Mouse (Mus musculus) liver, embryonic 11.5 days (tissue): ENCODE data around the gene Bhmt2. TPM values are rescaled to one million over a fixed set of nuclear protein-coding genes. Genes with fewer than 3 reads are reported as not detected.

Experiments
- ATAC-seq: fragments of 200-750 bp; cut with Nextera tagmentation; replicated peaks from 2 replicates; pipeline ENCODE4 v1.8.0; 2017; ENCODE audit warnings: moderate number of reproducible peaks, mild to moderate bottlenecking, moderate TSS enrichment, moderate library complexity; ENCODE audit not compliant: low FRiP score
- DNase-seq: peaks from one replicate; pipeline ENCODE4 v3.0.0-alpha.2; 2017; ENCODE audit warnings: low spot score
- H3K27ac ChIP-seq: fragments of 300-500 bp; sonication (generic); 2 replicates; pipeline ENCODE4 v1.5.1; 2014; ENCODE audit warnings: mild to moderate bottlenecking, low read depth, low read length, control low read depth
- H3K27me3 ChIP-seq: fragments of 300-500 bp; sonication (generic); replicated peaks from 2 replicates; pipeline ENCODE4 v1.6.1; 2014; ENCODE audit warnings: low read length, mixed read lengths; ENCODE audit not compliant: control insufficient read depth, insufficient read depth
- H3K36me3 ChIP-seq: fragments of 300-500 bp; sonication (generic); 2 replicates; pipeline ENCODE4 v1.6.1; 2014; ENCODE audit warnings: mild to moderate bottlenecking, low read length, moderate library complexity, mixed read lengths; ENCODE audit not compliant: control insufficient read depth, insufficient read depth
- H3K4me1 ChIP-seq: fragments of 300-500 bp; sonication (generic); replicated peaks from 2 replicates; pipeline ENCODE4 v1.6.1; 2014; ENCODE audit warnings: low read length, mixed read lengths; ENCODE audit not compliant: control insufficient read depth, insufficient read depth
- H3K4me2 ChIP-seq: fragments of 300-500 bp; sonication (generic); 2 replicates; pipeline ENCODE4 v1.6.1; 2014; ENCODE audit warnings: mild to moderate bottlenecking, control low read depth, moderate library complexity
- H3K4me3 ChIP-seq: fragments of 300-500 bp; sonication (generic); 2 replicates; pipeline ENCODE4 v1.5.1; 2014; ENCODE audit warnings: low read depth, low read length, control low read depth
- H3K9ac ChIP-seq: fragments of 300-500 bp; sonication (generic); 2 replicates; pipeline ENCODE4 v1.6.1; 2014; ENCODE audit warnings: low read depth, low read length, control low read depth
- H3K9me3 ChIP-seq: fragments of 300-500 bp; sonication (generic); 2 replicates; pipeline ENCODE4 v1.6.1; 2016; ENCODE audit warnings: low read length, inconsistent platforms, mixed read lengths; ENCODE audit not compliant: control insufficient read depth
- WGBS: fragments of 180-500 bp; shearing (Covaris S2); extraction: QIAGEN DNeasy Blood & Tissue Kit; methylation state at CpG from one replicate; pipeline ENCODE4 v1.1.7; 2014; 5-methylcytosine and 5-hydroxymethylcytosine counted together
- polyA plus RNA-seq: library from polyadenylated mRNA; unstranded; fragments of >200 nt; fragmentation: Nextera tagmentation; extraction: Ambion mirVana; gene quantifications from 2 replicates; pipeline ENCODE4 v1.2.1, GENCODE M21; 2014

The Bhmt2 gene
- polyA plus RNA-seq, 1 experiment from 2014 or later = 7.1 TPM

GRCm38 (mm10) chr13:93707271-93707670, 33.2 kb upstream of the Bhmt2 start:
- Histone ChIP-seq H3K27ac (no peak overlapping the region), H3K4me3 (no peak overlapping the region), H3K36me3 (no peaks in the 10 kb centered on the region), H3K9me3 (no peaks in the 10 kb centered on the region), H3K9ac (no peak overlapping the region), H3K27me3 (no peaks in the 10 kb centered on the region), H3K4me2 (no peak overlapping the region), H3K4me1 (no peaks in the 10 kb centered on the region)
- DNase-seq (no peak), ATAC-seq (no peak)
- WGBS = 73% methylated on average over 4 of the region's 4 CpGs

DNA sequence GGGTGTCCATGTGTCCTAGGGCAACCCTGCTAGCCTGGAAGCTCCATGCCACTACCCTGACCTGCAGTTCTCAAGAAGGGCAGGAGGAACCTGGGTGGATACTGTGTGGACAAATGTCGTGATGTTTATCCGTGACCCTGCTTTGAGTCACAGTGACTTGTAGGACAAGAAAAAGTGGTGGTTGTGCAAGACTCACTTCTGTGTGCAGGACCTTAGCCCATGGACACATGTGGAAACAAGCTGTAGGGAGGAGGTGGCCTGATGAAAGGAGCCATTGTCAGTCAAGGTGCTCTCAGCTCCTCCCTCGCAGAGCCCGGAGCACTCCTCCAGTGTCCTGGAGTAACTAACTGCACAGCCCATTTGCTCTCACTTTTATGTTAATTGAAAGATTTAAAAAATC, 31.6 kb upstream of the Bhmt2 start:
- Histone ChIP-seq H3K4me3 (no peak overlapping the region), H3K27ac (no peak overlapping the region), H3K9ac (no peak overlapping the region), H3K4me2 (no peak overlapping the region), H3K27me3 (no peaks in the 10 kb centered on the region), H3K36me3 (no peaks in the 10 kb centered on the region), H3K4me1 (no peaks in the 10 kb centered on the region), H3K9me3 (no peaks in the 10 kb centered on the region)
- ATAC-seq (no peak), DNase-seq (no peak)
- WGBS = 73% methylated on average over 4 of the region's 4 CpGs

DNA sequence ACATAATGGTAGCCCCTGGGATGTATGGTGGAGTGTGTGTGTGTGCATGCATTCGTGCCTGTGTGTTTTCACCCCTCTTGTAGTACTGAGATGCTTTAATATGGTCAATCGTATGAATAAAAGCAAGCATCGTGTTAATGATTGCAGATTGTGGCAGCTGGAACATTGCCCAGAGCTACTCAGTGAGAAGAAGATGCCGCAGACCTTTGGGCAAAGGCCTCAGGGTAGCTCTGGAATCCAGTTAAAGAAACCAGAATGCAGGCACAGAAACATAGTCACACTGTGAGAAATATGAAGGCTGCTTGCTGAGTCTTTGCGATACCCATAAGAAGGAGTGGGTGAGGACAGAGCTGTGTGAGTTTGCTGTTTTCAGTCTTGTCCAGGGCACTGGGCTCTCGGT, 24.8 kb upstream of the Bhmt2 start:
- H3K4me1 ChIP-seq = no peaks in the 10 kb centered on the region
- no peaks in the 10 kb centered on the region for H3K27me3 ChIP-seq
- H3K9ac ChIP-seq = no peak overlapping the region
- no peak overlapping the region for H3K27ac ChIP-seq
- H3K4me3 ChIP-seq = no peak overlapping the region
- H3K9me3 ChIP-seq = no peaks in the 10 kb centered on the region
- no peak overlapping the region for H3K4me2 ChIP-seq
- ATAC-seq = no peak
- DNase-seq = no peak
- WGBS = 78% methylated on average over 6 of the region's 6 CpGs
- H3K36me3 ChIP-seq = no peaks in the 10 kb centered on the region

DNA sequence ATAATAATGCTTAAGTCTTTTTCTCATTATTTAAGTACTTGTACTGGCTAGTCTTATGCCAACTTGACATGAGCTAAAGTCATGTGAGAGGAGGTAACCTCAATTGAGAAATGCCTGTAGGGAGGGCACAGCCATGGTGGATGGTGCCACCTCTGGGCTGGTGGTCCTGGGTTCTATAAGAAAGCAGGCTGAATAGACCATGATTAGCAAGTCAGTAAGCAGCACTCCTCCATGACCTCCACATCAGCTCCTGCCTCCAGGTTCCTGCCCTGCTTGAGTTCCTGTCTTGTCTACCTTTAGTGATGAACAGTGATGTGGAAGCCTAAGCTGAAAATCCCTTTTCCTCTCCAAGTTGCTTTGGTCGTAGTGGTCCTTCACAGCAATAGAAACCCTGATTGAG, 16.7 kb upstream of the Bhmt2 start:
- H3K4me1 ChIP-seq = no peaks in the 10 kb centered on the region
- no peaks in the 10 kb centered on the region for H3K9me3 ChIP-seq
- H3K9ac ChIP-seq = no peak overlapping the region
- ATAC-seq = no peak
- H3K4me2 ChIP-seq = no peak overlapping the region
- WGBS = 88% methylated on average over 1 of the region's 1 CpGs
- DNase-seq = no peak
- no peak overlapping the region for H3K4me3 ChIP-seq
- no peaks in the 10 kb centered on the region for H3K27me3 ChIP-seq
- no peak overlapping the region for H3K27ac ChIP-seq
- no peaks in the 10 kb centered on the region for H3K36me3 ChIP-seq

DNA sequence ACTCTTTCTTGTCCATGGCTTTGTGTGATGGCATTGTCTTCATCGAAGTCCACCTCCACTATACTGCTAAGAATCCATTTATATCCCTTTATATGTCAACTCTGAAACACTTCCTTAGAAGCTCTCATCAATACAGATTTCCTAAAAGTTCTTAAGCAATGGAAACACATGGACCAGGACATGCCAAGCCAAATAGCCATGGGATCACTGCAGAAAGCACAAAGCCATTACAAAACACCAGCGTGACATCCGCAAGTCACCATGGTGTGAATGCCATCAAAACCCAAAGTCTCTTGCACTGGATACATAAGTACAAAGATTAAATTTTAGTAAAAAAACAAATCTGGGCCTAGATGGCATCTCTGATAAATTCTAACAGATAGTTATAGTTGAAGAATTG, 15.5 kb upstream of the Bhmt2 start:
- ATAC-seq = no peak
- Histone ChIP-seq H3K36me3 (no peaks in the 10 kb centered on the region), H3K9me3 (no peaks in the 10 kb centered on the region), H3K4me3 (no peak overlapping the region), H3K4me2 (no peak overlapping the region), H3K4me1 (no peaks in the 10 kb centered on the region), H3K27me3 (no peaks in the 10 kb centered on the region), H3K9ac (no peak overlapping the region), H3K27ac (no peak overlapping the region)
- DNase-seq = no peak
- WGBS = 85% methylated on average over 3 of the region's 3 CpGs

DNA sequence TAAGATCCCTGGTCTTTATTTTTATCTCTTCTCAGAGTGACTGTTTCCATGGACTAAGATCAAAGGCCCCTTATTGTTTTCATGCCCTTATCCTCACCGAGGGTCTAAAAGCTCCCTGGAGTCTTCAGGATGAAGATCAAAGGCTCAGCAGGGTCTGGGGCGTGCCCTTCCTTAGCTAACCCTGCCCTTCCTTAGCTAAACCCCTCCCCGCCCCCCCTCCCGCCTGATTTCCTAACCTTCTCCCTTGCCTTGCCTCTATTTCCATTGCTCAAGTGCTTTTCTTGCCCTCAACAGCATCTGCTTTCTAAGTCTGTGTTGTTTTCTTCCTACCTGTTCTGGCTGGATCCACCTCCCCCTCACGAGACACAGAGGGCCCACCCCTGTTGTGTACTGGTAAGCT, 13.2 kb upstream of the Bhmt2 start:
- Histone ChIP-seq H3K36me3 (no peaks in the 10 kb centered on the region), H3K4me2 (no peak overlapping the region), H3K4me1 (no peaks in the 10 kb centered on the region), H3K9me3 (no peaks in the 10 kb centered on the region), H3K27ac (no peak overlapping the region), H3K4me3 (no peak overlapping the region), H3K9ac (no peak overlapping the region), H3K27me3 (no peaks in the 10 kb centered on the region)
- WGBS = 30% methylated on average over 5 of the region's 5 CpGs
- ATAC-seq = no peak
- DNase-seq = no peak

GRCm38 (mm10) chr13:93685226-93685625, 11.1 kb upstream of the Bhmt2 start:
- ATAC-seq = no peak
- Histone ChIP-seq H3K4me3 (no peak overlapping the region), H3K36me3 (no peaks in the 10 kb centered on the region), H3K9ac (no peak overlapping the region), H3K4me2 (no peak overlapping the region), H3K27ac (no peak overlapping the region), H3K27me3 (no peaks in the 10 kb centered on the region), H3K4me1 (no peaks in the 10 kb centered on the region), H3K9me3 (no peaks in the 10 kb centered on the region)
- no peak for DNase-seq
- WGBS = 77% methylated on average over 4 of the region's 4 CpGs

- no peak overlapping the region for H3K4me3 ChIP-seq
- no peak overlapping the region for H3K4me2 ChIP-seq
- H3K9me3 ChIP-seq = no peaks in the 10 kb centered on the region
- ATAC-seq (no peak), DNase-seq (no peak)
- H3K27ac ChIP-seq = no peak overlapping the region
- H3K4me1 ChIP-seq = no peaks in the 10 kb centered on the region
- no peak overlapping the region for H3K9ac ChIP-seq
- no peaks in the 10 kb centered on the region for H3K36me3 ChIP-seq
- no peaks in the 10 kb centered on the region for H3K27me3 ChIP-seq
Observed at GRCm38 (mm10) chr13:93683336-93683735, 9.2 kb upstream of the Bhmt2 start.

DNA sequence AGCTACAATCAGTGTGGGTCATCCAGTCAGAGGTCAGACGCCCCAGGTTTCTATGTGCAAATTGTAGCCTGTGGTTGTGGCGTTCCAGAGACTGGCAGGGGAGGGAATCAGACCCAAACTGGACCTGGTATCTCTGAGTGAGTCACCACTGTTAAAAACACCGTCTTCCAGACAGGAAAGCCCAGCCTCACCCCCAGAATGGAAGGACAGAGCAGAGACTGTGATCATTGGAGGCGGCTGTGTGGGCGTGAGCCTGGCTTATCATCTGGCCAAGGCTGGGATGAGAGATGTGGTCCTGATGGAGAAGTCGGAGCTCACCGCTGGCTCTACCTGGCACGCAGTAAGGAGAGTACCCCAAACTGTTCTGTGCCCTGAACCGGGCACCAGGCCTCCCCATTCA, 2.8 kb upstream of the Bhmt2 start:
- Histone ChIP-seq H3K4me3 (no peak overlapping the region), H3K4me1 (no peaks in the 10 kb centered on the region), H3K27ac (no peak overlapping the region), H3K27me3 (peaks cover 15% of the 10 kb centered on the region), H3K9me3 (no peaks in the 10 kb centered on the region), H3K4me2 (no peak overlapping the region), H3K9ac (no peak overlapping the region), H3K36me3 (no peaks in the 10 kb centered on the region)
- no peak for DNase-seq
- no peak for ATAC-seq
- 63% methylated on average over 9 of the region's 9 CpGs for WGBS
